Mouse (Mus musculus) heart, adult 2 months (tissue): ENCODE results near the gene Cdh20.

Experiments used
- CTCF ChIP-seq: fragments of 200-600 bp; IDR thresholded peaks from 2 replicates; pipeline ENCODE4 v1.8.1; 2022; ENCODE audit warnings: antibody characterized with exemption, mild to moderate bottlenecking, moderate library complexity
- EP300 ChIP-seq: fragments of 200-500 bp; IDR thresholded peaks from 2 replicates; pipeline ENCODE4 v1.6.1; 2011; ENCODE audit warnings: low read depth, low read length, control low read depth; ENCODE audit not compliant: insufficient read depth
- POLR2A ChIP-seq: fragments of 200-500 bp; IDR thresholded peaks from 2 replicates; pipeline ENCODE4 v1.6.1; 2011; ENCODE audit warnings: mild to moderate bottlenecking, low read depth, low read length, control low read depth; ENCODE audit not compliant: insufficient read depth

DNA sequence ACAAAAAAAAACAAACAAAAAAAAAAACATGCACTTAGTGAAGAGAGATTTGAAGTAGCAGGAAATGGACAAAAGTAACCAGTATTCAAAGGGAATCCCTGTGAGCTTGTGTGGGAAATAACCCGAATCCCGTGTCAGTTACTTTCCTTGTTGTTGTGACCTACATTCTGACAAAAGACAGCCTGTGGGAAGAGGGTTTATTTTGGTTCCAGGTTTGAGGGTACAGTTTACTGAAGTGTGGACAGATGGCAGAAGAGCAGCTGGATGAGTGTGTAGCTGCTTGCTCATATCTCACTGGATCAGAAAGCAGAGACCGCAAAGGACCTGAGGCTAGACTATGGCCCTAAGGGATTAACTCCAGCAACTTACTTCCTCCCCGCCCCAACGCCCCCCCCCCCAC, 135.1 kb downstream of the Cdh20 start:
- no peak for TF ChIP-seq EP300
- TF ChIP-seq CTCF: no peak
- no peak for TF ChIP-seq POLR2A
